Mouse (Mus musculus) heart, postnatal 14 days (tissue): ENCODE results near the gene Clec4d. TPM values are rescaled to one million over a fixed set of nuclear protein-coding genes. Genes with fewer than 3 reads are reported as not detected.
"Not testable (repeated sequence)": the region's sequence is repeated elsewhere in the genome, so short reads cannot be mapped to it uniquely, and the experiment has no call there.

Source experiments
- DNase-seq, 2 experiments: peaks; one replicate each; pipeline ENCODE4 v3.0.0; 2021 to 2022
- intact Hi-C: fragments of 180-260 bp; cut with DNase I; formaldehyde crosslinking; loops from one replicate; pipeline ENCODE4 v1.15.1; 2025
- long read RNA-seq, 2 experiments: library from polyadenylated mRNA; stranded (forward); transcript quantifications; one replicate each; pipeline ENCODE4 v2.0.0; 2021
- total RNA-seq, 2 experiments: library from RNA; stranded (reverse); gene quantifications; 2 replicates each; pipeline ENCODE4 v1.2.3; 2021

Gene Clec4d
- total RNA-seq: under 1 TPM in 1 of 2 experiments, not detected in 1; 0.66 TPM
- long read RNA-seq, experiment 1: 0 reads
- long read RNA-seq, experiment 2: 0 reads

DNA sequence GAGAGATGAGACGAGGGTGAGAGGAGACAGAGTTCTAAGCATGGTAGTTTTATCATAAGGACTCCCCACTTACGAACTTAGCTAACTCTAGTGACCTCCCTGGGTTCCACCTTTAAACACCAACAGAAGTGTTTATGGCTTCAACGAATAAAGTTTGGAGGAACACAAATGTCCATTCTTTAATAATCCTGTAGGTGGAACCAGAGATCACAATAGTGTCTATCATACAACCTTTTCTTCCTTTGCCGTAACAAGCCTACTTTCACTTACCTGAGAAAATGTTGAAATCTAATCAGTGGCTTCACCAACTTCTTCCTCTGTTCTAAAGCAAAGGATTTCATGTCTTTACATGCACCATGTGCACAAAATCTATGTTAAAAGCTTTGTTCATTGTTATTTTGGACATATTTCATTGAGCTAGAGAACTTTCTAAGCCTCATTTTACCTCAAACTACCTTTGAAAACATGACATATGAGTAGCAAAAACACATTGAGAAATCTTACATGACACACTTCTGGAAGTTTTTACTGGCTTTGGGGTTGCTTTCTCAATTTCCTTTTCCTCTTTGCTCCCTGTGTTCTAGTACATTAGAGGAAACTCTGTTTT, at the start of gene Clec4d:
Clec4d (plus strand) TSS at position 557 of the 607 bp plus-strand sequence.
- intact Hi-C loops: no loop called here
- DNase-seq: no peak

DNA sequence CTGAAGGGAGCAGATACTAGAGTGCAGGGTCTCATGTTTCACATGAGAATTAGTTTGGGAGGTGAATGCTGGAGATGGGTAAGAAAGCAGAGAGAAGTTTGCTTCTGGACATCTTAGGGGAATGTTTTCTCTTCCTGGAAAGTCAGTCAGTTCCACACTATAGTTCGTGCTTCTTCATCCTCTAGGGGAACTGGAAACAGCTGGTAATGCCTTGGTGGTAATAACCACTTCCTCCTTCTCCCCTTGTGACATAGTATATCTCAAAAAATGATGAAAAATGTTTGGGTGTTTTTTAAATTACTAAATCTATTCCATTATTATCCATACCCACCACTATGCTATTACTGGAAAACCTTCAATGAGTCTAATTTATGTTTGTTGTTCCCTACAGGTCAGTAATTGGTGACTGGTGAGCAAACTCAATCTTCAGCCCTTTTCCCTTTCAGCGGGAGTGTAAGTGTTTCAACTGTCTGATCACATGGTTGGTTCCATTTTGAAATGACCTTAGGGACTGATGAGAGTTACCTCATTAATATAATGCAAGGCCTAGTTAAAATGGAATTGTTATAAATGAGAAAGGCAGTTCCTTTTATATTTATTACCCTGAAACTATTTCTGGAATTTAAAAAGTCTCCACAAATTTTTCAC, 34.3 kb upstream of the Clec4d start:
- intact Hi-C loops: no loop called here
- no peak for DNase-seq

DNA sequence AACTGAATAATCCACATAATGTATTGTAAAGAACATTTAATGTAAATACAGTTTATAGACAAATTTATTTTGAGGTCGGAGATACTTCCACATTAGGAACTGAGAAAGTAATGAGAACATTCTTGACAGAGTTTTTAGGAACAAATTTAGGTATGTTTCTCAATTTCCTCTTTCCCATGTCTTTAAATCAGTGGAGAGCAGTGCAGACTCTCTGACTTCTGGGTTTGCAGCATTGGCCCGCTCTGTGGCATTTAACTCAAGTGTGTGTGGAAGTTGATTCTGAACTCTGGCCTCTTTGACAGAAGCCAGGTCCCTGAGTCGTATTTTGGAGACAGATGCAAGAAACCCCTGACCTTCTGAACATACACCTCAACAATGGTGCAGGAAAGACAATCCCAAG, 32.3 kb upstream of the Clec4d start, which contains the start of gene Clec4n:
Clec4n (plus strand) TSS at position 200 of the 400 bp plus-strand sequence.
- intact Hi-C loops: no loop called here
- DNase-seq: no peak

DNA sequence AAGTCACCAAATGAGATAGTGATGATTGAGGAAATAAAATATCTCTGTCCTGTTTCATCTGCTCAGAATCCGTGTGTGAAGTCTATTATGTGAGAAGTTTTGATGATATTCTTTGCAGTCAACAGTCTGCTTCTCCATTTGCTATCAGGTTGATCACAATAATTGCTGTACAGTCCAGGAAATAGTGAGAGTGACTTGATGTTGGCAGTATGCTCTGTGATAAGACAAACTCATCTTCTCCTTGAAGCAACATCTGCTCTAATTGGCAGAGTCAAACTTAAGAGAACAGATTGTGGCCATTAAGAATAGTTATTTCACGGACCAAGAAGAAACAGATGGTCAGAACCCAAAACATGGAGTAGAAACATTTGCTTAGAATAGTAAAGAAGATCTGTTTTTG, 30.8 kb upstream of the Clec4d start:
- DNase-seq: no peak
- intact Hi-C loops: no loop called here

DNA sequence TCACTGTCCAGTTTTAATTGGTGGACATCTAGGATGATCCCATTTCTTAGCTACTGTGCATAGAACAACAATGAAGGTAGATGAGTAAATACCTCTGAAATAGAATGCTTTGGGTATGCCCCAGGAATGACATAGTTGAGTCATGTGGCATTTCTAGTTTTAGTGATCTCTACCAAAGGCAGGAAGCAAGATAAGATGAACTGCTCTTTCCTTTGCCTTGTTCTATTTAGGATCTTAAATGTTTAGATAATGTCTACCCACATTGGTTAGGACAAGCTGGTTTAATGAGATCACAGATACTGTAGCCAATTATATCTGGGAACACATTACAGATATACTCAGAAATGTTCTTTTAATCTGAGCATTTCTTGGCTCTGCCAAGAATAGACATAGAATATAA, 24.3 kb upstream of the Clec4d start:
- intact Hi-C loops: no loop called here
- DNase-seq: no peak

DNA sequence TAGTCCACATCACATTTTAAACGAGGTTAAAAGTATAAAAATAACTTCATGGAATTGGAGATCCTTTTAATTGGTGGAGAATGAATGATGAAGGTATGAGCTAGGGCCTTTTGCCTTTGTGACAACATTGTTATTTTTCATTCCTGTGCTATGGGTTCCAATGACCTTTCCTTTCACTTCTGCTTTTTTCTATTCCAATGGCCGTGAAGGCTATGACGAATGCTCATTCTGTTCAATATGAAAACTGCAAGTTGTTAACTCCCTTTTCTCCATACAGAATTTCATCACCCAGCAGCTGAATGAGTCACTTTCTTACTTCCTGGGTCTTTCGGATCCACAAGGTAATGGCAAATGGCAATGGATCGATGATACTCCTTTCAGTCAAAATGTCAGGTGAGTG, 17.7 kb upstream of the Clec4d start:
- intact Hi-C loops: no loop called here
- DNase-seq: no peak

DNA sequence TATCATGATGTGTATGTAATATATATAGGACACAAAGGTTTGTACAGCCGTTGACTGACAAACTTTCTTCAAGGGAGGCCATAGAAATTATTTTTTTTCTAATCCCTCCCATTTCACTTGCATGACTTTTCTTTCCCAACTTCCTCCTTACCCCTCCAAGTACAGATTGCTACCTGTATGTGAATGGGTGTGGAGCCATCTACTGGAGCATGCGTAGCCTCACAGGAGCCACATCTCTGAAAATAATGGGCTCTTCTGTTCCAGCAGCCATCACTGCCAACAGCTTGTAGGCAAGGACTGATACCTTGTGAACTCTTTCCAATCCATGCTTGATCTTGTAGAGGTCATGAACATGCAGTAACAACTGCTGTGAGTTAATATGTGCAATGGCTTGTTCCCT, 13.0 kb upstream of the Clec4d start:
- DNase-seq, intact Hi-C loops: not testable (repeated sequence)

DNA sequence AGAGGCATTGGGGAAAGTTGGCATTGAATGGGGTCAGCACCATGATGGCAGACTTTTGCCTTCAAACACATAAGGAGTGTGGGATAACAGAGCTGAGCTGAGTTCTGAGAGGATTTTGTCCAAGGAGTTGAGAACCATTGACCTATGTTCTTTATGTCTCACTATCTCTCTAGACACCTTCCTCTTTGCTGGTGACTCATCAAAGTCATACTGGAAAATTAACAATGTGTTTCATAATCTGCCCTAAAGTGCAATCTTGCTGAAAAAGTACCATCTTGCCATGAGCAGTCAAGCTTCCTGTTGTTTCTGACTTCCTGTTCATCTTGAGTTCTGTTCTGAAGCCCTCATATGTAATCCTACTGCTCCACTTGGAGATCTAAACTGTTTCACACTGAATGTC, 9.2 kb upstream of the Clec4d start:
- intact Hi-C loops: no loop called here
- DNase-seq: no peak

DNA sequence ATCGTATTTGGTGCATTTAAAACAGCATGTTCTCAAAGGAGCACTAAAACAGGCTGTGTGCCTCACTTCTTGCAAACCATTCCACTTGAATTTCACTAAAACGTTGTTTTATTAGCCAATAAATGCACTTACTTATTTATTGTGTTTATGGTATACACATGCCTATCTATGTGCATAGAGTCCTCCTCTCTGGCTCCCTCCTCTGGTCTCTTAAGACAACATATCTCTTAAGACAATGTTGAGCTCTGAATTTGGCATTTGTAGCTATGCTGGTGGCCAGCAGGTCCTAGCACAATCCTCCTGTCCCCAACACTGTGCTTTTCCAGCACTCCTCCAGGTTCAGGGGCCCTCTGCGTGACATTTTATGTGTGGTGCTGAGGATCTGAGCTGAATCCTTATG, 3.0 kb upstream of the Clec4d start:
- intact Hi-C loops: no loop called here
- DNase-seq: no peak

DNA sequence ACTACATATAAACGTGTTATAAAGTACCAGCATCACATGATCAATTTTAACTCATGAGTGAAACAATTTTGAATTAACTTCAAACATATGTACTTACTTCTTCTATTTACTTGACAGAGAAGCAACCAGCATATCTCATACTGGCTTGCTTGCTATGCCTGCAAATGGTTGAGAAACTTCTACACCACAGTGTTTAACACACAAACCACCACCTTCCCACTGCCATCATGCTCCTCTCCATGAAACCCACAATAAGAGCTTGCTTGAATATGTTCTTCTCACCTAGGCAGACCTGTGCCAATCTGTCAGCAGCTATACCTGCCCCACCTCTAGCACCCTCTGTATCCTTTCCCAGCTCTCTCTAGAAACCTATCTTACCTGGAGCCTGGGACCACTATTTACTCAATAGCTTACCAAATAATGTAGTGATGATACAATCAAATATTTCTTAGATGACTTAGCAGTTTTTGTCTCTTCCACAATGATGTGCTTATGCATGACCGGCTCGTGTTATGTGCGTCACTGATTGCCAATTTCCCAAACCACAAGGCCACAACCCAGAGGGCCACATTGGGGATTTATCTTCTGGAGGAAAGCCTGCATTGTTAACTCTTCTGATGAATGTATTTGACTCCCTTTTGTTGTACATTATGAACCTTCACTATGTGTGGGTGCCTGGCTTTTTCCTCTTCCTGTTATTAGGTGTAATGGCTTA, 1.9 kb upstream of the Clec4d start:
- DNase-seq: no peak
- intact Hi-C loops: no loop called here

DNA sequence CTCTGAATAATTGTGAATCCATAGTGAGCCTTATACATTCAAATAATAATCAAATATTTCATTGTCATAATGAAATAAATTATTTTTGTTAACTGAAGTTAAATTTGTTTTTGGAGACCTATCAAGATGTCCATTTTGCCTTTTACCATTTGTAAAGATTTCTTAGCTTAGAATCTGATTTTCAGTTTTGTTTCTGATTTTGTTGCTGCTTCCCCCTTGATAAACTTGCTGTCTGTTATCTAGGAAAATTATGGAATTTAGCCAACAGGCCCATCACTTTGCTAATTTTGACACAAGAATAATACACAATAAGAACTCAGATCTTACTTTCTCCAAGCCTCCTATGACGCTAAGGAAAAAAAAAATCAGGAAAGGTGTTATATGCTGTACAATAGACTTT, 1.0 kb upstream of the Clec4d start:
- intact Hi-C loops: no loop called here
- no peak for DNase-seq

DNA sequence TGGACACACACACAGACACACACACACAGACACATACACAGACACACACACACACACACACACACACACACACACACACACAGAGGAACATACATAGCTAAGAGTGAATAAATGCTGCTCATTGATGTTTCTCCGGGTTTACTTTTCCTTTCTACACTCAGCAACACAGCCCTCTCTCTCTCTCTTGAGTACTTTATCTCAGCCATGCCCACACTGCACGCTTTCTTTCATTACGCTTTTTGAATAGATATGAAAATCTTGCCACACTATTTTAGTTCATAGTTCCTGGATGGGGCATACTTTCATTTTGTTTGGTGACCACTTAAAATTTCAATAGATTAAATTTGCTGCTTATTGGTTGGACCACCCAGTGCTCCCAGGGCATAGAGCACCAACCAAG, 2.3 kb downstream of the Clec4d start:
- DNase-seq: no peak
- intact Hi-C loops: no loop called here

DNA sequence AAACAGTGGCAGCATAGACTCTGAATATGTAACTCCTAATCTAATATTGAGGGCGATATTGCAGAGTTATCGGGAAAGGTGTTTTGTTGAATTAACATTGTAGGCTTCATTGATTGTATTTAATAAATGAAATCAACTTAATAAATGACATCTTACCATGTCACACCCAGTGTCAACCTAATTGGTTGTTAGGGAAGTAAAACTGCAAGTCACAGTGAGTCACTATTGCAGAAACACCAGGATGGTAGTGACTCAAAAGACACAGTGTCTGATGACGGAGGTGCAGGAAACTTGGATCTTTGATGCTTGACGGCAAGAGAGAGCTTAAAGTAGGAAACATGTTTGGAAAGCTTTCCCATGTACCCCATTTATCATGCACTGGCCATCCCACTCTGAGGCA, 3.9 kb downstream of the Clec4d start:
- no peak for DNase-seq
- intact Hi-C loops: no loop called here

DNA sequence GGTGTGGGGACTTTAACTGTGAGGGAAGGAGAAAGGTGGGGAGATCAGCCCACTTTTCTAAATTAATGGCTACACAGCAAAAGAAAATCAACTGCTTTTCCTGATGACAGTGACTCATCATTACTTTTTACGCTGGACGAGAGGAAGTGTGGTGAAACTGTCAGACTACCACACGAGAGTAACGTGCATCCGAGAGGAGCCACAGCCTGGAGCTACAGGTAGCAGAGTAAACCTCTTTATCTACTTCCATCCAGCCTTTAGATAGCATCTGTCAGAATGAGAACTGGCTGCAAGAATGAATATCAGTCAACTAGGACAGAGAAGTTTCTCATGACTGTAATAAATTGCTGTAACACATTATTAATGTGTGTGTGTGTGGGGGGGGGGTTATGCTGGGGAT, 5.0 kb downstream of the Clec4d start:
- intact Hi-C loops: no loop called here

DNA sequence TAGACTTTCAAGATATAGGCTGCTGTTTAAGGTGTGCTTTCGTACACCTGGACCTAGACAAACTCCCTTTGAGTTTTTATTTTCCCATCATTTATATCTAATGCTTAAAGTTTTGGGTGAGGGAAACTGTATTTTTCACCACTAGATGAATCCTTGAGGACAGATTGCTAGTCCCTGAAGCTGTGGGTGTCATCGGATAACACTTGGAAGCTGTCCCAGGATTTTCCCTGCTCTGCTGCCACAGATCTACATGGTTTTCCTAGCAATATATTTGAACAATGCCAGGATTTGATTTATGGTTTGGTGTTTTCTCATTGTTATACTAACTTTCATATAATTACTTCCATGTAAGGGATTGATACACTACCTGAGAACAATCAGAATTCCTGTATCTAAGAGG, 17.5 kb downstream of the Clec4d start:
- intact Hi-C loops: no loop called here

More for the DNA sequence above, 5.0 kb downstream of the Clec4d start:
- DNase-seq: no peak

DNA sequence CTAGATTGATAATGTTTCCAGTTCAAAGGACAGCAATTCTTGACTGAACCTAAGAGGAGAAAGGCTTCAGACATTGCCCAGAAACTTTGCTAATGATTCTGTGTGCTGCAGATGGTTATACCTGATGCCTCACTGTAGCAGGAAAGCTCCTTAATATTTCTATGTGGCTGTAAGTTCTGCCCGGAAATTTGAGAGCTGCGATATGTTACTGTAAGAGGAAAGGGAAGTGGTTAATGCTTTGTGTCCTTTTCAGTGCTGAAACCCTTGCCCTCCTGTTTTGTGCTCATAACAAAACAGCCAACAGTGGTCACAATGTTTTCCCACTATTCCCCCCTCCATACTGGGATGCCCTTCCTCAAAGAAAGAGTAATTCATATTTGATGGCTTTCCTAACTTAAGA, 24.4 kb downstream of the Clec4d start:
- intact Hi-C loops: no loop called here
- no peak for DNase-seq

More for the DNA sequence above, 17.5 kb downstream of the Clec4d start:
- no peak for DNase-seq

DNA sequence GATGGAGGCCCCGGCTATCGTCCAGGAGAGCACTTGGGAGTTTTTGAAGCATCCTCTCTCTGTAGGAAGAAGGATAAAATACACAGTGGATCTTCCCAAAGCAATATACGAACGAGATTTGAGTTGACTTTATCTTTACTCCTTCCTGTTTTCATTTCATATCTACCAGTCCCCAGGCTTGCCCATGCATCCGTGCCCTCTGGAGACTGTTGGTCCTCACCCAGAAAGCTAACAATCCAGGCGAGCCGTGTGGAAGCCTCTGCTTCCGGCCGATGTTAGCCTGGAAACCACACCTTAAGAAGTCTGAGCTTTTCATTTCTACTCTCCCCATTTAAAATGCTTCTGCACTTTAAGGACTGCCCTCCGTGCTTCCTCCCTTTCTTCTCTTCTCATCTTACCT, 27.0 kb downstream of the Clec4d start:
- intact Hi-C loops: no loop called here
- DNase-seq: no peak

DNA sequence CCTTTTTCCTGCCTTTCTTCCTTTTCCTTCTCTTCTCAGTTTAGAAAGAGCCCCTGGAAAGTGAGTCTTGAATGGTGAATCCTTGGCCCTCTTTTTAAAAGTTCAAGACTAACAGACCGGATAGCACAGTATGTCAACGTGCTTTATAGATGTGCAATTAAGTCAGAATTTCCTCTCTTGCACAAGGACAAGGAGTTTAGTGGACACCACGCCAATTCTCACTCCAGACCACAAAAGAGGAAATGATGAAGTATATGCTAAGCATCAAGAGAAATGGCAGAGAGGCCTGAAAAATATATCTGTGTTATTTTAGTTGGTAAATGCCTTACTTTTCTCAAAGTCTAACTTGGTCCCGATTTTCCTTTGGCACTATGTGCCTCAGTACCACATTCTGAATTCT, 27.8 kb downstream of the Clec4d start, which contains the start of gene Clec4e:
Clec4e (minus strand) TSS at position 118 of the 400 bp plus-strand sequence.
- intact Hi-C loops: no loop called here
- no peak for DNase-seq

DNA sequence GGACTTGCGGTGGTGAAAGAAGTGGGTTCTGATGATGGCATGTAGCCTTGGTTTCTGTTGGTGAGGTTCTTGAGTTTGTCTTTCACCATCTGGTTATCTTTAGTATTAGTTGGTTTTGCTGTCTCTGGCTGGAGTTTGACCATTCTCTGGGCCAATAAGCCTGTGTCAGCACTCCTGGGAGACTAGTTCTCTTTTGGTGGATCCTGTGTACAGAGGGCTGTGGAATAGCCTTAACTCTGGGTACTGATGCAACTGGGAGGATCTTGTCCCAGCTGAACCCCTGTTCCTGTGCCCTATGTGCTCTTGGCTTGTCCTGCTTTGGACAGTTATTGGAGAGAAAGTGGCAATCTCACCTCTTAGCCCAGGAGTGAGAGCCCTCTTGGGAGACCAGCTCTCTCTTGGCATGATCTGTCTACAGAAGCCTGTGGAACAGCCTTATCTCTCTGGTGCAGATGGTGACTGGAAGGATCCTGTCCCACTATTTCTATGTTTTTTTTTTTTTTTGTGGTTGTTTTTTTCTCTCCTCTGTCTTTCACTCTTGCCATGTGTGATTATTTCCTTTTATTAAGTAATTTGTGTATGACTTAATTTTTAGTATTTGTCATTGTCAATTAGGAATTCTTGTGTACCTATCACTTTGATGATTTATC, 31.0 kb downstream of the Clec4d start:
- no peak for DNase-seq
- intact Hi-C loops: no loop called here

DNA sequence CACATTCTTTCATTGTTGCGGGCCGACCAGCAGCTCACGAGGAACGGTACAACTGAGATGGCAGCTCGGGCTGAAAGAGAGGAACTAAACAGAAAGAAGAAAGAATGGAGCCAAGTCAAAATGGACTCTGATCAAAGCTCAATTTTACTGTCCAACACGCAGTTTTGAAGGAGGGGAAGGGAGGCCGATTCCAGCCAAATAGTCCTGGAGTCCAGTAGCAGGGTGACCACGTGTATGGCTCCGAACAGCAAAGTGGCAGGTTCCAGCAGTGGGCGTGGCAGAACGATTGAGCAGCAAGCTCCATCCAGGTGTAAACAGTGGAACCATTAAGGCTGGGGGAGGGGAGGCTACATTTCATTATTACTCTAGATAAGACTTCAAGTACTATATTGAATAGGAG, 31.6 kb downstream of the Clec4d start:
- DNase-seq, intact Hi-C loops: not testable (repeated sequence)

DNA sequence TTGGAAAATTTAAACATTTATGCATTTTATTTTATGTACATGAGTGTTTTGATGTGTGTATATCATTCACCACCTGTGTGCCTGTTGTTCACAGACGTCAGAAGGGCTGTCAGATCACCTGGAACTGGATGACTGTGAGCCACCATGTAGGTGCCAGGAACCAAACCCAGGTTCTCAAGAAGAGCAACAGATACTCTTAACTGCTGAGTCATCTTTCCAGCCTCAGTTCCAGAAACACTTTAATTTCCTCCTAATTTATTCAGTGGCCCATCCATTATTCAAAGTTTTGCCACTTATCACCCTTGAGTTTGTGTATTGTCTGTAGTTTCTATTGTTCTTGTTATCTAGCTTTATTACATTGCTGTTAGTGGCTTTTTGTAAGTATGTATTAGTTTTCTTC, 34.8 kb downstream of the Clec4d start:
- no peak for DNase-seq
- intact Hi-C loops: no loop called here
